Mouse (Mus musculus): ENCODE data around the gene Carm1.
"Not testable (repeated sequence)": the region's sequence is repeated elsewhere in the genome, so short reads cannot be mapped to it uniquely, and the experiment has no call there.

Carm1 gene

GRCm38 (mm10) chr9:21575253-21575652 is 28.6 kb downstream of the Carm1 start:
- no peak for DNase-seq (ENCODE audit: low spot score)

GRCm38 (mm10) chr9:21576286-21576685 is 29.6 kb downstream of the Carm1 start:
- DNase-seq (ENCODE audit: low spot score) = no peak

GRCm38 (mm10) chr9:21578226-21578625 is 31.5 kb downstream of the Carm1 start:
- DNase-seq (ENCODE audit: low spot score) = no peak

DNA sequence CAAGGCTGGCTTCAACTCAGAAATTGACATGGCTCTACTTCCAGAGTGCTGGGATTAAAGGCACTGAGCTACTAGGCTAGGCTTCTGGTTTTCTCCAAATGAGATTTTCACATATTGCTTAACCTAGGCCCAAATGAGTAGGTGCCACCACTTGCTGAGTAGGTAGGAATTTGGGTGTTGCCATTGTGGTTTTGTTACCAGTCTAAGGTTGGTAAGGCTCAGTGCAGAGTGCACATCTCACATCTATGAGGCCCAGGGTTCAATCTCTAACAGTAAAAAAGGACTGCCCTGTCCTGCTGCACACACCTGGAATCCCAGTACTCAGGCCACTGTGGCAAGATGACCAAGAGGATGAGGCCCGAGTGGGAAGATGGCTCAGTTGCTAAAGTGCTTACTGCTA is 38.7 kb downstream of the Carm1 start:
- no peak for DNase-seq (ENCODE audit: low spot score)

DNA sequence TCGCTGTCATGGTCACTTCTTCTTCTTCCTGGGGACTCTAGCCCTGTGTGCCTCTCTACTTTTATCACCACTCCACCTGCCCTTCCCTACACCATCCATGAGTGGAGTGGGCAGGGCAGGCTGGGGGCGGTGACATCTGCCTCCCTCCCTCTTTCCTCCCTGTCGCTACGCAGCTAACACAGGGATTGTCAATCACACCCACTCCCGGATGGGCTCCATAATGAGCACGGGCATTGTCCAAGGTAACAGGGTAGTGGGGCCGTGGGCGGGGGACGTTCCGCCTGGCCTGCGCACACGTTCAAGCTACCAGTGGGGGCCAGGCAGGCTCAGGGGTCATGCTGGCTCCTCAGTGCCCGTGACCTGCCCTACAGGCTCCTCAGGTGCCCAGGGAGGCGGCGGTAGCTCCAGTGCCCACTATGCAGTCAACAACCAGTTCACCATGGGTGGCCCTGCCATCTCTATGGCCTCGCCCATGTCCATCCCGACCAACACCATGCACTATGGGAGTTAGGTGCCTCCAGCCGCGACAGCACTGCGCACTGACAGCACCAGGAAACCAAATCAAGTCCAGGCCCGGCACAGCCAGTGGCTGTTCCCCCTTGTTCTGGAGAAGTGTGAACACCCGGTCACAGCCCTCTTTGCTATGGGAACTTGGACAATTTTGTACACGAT is 41.1 kb downstream of the Carm1 start:
- no peak for DNase-seq (ENCODE audit: low spot score)

DNA sequence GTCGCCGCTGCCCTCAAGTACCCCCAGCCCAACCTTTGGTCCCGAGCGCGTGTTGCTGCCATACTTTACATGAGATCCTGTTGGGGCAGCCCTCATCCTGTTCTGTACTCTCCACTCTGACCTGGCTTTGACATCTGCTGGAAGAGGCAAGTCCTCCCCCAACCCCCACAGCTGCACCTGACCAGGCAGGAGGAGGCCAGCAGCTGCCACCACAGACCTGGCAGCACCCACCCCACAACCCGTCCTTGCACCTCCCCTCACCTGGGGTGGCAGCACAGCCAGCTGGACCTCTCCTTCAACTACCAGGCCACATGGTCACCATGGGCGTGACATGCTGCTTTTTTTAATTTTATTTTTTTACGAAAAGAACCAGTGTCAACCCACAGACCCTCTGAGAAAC is 41.7 kb downstream of the Carm1 start:
- DNase-seq (ENCODE audit: low spot score) = no peak

GRCm38 (mm10) chr9:21589538-21589937 is 42.8 kb downstream of the Carm1 start:
- DNase-seq (ENCODE audit: low spot score) = no peak

- DNase-seq (ENCODE audit: low spot score) = no peak
Measured at GRCm38 (mm10) chr9:21591127-21591830, 44.6 kb downstream of the Carm1 start.

DNA sequence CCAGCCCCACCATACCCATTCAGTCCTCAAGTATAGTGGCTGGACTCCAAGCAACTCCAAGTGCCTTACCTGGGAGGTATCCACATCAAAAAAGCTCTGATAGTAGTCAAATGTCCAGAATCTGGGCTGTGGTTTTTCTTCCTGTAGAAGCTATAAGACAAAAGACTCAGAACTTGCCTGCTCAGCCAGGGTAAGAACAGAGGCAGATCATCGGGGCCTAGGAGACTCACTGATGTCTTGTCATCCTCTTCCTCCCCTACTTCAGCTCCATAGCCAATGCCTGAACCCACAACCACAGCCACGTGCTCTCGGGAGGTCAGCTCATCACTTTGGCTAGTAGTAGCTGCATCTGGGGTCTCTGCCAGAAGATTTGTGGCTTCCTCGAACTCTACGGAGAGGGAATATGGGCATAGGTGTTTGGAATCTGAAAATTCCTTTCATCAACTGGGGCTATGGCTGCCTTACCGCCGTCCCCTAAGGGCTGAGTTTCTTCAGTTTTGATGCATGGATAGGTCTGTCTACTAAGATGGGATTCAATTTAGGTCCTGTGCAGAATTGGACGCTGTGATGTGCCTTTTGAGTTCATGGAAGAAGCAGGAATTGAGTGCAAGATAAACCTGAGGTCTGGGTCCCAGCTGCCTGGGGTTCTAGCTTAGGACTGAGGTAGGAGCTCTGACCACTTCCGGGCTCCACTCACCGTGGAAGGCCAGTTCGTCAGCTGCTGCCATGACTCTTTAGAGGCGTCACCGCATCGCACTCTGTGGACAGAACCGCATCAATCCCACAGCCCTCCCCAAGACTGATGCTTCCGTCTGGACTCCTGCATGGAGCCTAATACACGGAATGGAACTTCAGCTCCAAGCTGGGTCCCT is 45.4 kb downstream of the Carm1 start:
- DNase-seq (ENCODE audit: low spot score) = no peak

DNA sequence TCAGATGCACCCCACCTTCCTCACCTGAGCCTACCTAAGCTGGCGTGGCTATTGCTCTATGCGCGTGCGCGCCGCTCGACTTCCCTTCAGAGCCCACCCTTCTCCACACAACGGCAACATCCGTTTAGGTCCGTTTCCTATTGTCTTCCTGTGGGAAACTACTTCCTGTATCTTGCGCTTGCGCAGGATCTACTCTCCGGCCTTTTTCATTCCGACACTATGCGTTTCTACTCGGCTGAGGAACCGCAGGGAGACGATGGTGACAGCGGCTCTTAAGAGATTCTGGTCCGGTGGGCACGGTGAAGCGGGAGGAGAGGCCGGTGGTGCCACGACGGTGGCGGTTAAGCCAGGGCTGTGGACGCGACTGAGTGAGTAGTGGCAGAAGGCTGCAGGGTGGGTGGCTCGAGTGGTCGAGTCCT is 46.0 kb downstream of the Carm1 start, which contains the start of the genes Timm29 and Yipf2:
Timm29 (plus strand) TSS at position 20 of the 419 bp plus-strand sequence.
Yipf2 (minus strand) TSS at position 126 of the 419 bp plus-strand sequence.
- peak; percentile 77 for DNase-seq (ENCODE audit: low spot score)

GRCm38 (mm10) chr9:21593122-21593721 is 46.5 kb downstream of the Carm1 start:
- peak; percentile 31 for DNase-seq (ENCODE audit: low spot score)

DNA sequence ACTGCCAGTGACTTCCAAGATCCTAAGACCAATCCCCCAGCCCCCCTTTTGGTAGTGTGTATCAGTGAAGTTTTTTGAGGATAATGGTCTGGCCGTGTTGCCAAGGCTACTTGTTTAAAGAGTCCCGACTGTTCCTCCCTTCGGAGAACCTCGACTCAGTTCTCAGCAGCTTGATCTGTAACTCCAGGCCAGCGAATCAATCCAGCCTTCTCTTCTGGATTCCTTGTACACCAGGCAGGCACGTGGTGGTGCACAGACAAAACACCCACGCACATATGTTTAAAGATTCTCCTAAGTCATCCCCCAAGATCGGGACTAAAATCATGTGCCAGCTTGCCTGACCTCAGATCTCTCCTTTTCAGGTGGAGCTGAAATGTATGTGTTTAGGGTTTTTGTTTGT is 47.7 kb downstream of the Carm1 start:
- DNase-seq (ENCODE audit: low spot score) = not testable (repeated sequence)

DNA sequence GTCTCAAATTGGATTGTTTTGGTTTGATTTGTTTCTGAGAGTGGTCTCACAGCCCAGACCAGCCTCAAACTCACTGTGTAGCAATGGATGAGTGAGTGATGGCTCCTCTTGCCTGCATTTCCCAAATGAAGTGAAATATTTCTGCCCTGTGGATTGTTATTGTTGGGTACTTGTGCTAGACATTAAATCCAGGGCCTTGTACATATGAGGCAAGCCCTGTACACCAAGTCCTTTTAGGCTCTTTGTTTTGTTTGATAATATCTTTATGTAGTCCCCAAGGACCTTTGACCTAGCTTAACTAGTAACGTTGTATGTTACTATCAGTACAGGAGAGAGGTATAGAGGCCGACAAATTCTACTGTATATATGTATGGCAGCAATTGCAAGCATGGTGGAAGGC is 48.1 kb downstream of the Carm1 start:
- DNase-seq (ENCODE audit: low spot score) = no peak

- no peak for DNase-seq (ENCODE audit: low spot score)
Measured at GRCm38 (mm10) chr9:21598198-21598597, 51.5 kb downstream of the Carm1 start.

DNA sequence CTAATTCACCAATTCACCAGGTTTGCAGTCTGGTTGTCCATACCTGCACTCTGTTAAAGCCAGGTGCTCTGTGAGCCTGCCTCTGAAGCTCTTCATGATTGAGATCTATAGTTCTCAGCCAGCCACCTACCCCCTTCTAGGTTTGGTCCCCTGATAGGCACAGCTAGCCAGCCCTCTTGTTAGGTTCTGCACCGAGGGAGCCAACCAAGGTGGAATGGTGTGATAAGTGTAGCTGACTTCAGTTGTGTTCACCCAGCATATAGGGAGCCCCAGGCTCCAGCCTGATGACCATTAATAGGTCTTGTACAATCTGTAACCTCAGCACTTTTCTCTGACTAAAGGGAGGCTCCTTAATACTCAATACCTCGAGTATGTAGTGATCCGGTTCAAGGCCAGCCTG is 53.5 kb downstream of the Carm1 start:
- DNase-seq (ENCODE audit: low spot score) = no peak

DNA sequence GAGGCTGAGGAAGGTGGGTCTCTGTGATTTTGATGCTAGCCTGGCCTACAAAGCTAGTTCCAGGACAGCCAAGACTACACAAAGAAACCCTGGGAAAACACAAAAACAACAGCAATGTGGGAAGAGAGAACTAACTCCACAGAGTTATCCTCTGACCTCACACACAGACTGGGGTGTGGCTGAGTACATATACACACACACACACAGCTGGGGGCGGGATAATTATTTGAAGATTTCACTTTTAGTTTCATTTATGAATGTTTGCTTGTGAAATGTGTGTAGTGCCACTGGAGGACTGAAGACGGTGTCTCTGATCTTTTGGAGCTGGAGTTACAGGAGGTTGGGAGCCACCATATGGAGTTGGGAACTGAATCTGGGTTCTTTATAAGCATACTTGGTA is 54.4 kb downstream of the Carm1 start:
- DNase-seq (ENCODE audit: low spot score) = no peak

DNA sequence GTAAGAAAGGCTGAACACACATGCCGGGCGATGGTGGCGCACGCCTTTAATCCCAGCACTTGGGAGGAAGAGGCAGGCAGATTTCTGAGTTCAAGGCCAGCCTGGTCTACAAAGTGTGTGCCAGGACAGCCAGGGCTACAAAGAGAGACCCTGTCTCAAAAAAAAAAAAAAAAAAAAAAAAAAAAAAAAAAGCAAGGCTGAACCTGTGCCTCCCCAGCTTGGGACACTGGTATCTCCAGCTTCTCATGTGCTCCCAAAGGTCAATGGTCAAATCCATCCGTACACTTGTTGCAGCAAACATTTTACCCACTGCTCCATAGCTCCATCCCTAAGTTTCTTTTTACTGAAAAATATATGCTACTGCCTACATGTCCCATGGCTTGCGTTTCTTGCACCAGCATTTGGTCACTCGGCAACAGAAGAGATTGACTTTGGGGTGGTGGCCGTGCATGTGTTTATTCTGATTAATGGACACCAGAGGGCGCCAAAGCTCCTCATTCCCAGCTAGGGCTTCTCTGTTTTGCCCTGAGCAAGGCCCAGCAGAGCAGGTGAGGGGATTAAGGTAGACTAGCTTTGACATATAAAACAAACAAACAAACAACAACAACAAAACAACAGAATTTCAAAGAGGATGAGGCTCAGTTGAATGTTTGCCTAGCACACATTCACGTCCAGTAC is 55.2 kb downstream of the Carm1 start:
- DNase-seq (ENCODE audit: low spot score) = peak; percentile 60

GRCm38 (mm10) chr9:21604119-21604518 is 57.4 kb downstream of the Carm1 start:
- DNase-seq (ENCODE audit: low spot score) = no peak

DNA sequence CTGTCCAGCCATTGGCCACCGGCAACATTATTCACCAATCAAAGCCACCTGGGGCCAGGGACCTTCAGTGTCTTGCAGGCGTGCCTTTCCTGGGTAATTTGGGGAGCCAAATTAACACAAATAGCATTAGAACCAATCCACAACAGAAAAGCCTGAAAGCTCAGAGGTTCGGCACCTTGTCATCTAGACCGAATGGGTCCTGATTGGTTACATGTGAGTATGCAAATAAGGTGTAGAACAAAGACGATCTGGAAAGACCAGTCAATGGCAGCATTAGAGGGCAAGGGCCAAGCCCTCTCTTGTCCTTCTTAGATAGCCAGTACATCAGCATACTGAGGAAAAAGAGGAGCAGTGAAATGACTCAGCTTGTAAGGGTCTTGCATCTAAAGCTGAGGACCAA is 59.2 kb downstream of the Carm1 start:
- DNase-seq (ENCODE audit: low spot score) = no peak

- no peak for DNase-seq (ENCODE audit: low spot score)
Measured at GRCm38 (mm10) chr9:21606648-21607047, 60.0 kb downstream of the Carm1 start.

GRCm38 (mm10) chr9:21609861-21610260 is 63.2 kb downstream of the Carm1 start:
- no peak for DNase-seq (ENCODE audit: low spot score)

All from urinary bladder, postnatal 25 days (tissue).